Mouse (Mus musculus): ENCODE measurements around the gene Sds. TPM values are rescaled to one million over a fixed set of nuclear protein-coding genes. Genes with fewer than 3 reads are reported as not detected.
"Not testable (repeated sequence)": the region's sequence is repeated elsewhere in the genome, so short reads cannot be mapped to it uniquely, and the experiment has no call there.

Sds gene
- polyA plus RNA-seq, 1 experiment from 2014 or later = not detected

DNA sequence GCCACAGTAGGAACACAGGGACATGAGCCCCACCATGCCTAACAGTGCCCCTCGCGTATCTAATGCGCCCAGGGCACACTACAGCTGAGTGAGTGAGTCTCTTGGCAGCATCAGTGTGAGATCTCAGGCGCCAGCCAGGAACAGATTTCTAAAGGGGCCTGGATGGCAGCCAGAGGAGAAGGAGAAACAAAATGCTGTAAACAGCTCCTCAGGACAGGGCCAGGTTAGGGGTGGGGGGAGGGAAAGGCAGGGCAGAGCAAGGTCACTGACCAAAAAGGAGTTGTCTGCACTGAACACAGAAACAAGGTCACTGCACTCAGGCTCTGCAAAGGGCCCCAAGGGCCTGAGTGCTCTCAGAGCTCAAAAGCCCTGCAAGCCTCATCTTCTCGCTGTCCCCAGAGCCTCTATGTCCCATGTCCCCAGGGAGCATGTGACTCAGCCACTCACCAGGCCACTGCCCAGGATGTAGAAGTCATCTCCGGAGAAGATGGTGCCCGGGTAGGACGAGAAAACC, 14.4 kb downstream of the Sds start:
- H3K9me3 ChIP-seq (ENCODE audit: control insufficient read depth, low read length) = no peaks in the 10 kb centered on the region
- no peaks in the 10 kb centered on the region for H3K27me3 ChIP-seq (replicated peaks; ENCODE audit: control insufficient read depth, insufficient read depth, low read length)
- no peaks in the 10 kb centered on the region for H3K4me1 ChIP-seq (ENCODE audit: control insufficient read depth, insufficient read depth, low read length)
- H3K27ac ChIP-seq (replicated peaks; ENCODE audit: low read depth, low read length) = no peak overlapping the region
- H3K4me3 ChIP-seq (ENCODE audit: low read depth, low read length) = no peak overlapping the region
- no peak overlapping the region for H3K9ac ChIP-seq (ENCODE audit: low read depth, low read length)
- DNase-seq (ENCODE audit: low spot score) (no peak), ATAC-seq (ENCODE audit: low read depth) (no peak)
- peaks cover 62% of the 10 kb centered on the region for H3K36me3 ChIP-seq (ENCODE audit: control insufficient read depth, insufficient read depth, low read length)
- H3K4me2 ChIP-seq (ENCODE audit: low read depth, low read length) = no peak overlapping the region
- 83% methylated on average over 8 of the region's 8 CpGs for WGBS

DNA sequence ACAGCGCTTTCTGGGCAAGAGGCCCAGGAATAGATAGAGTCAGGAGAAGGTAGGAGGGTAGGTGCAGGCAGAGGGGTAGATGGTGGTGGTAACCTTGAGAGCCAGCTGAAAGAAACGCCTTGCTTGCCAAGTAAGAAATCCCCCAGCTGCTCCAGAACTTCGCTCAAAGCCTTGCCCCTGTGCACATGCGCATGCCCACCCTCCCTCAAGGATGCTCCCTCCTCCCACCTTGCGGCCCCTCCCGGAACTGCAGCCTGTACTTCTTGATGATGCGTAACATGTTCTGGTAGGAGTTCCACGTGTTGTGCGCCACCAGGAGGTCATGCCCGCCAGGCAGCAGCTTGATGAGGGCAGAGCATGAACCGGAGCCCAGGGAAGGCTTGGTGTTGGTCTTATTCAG, 16.1 kb downstream of the Sds start:
- no peaks in the 10 kb centered on the region for H3K9me3 ChIP-seq (ENCODE audit: control insufficient read depth, low read length)
- H3K4me1 ChIP-seq (ENCODE audit: control insufficient read depth, insufficient read depth, low read length) = no peaks in the 10 kb centered on the region
- no peak overlapping the region for H3K27ac ChIP-seq (replicated peaks; ENCODE audit: low read depth, low read length)
- H3K27me3 ChIP-seq (replicated peaks; ENCODE audit: control insufficient read depth, insufficient read depth, low read length) = no peaks in the 10 kb centered on the region
- peaks cover 48% of the 10 kb centered on the region for H3K36me3 ChIP-seq (ENCODE audit: control insufficient read depth, insufficient read depth, low read length)
- no peak overlapping the region for H3K9ac ChIP-seq (ENCODE audit: low read depth, low read length)
- WGBS = 71% methylated on average over 10 of the region's 11 CpGs
- DNase-seq (ENCODE audit: low spot score) (no peak), ATAC-seq (ENCODE audit: low read depth) (no peak)
- H3K4me3 ChIP-seq (ENCODE audit: low read depth, low read length) = no peak overlapping the region
- no peak overlapping the region for H3K4me2 ChIP-seq (ENCODE audit: low read depth, low read length)

DNA sequence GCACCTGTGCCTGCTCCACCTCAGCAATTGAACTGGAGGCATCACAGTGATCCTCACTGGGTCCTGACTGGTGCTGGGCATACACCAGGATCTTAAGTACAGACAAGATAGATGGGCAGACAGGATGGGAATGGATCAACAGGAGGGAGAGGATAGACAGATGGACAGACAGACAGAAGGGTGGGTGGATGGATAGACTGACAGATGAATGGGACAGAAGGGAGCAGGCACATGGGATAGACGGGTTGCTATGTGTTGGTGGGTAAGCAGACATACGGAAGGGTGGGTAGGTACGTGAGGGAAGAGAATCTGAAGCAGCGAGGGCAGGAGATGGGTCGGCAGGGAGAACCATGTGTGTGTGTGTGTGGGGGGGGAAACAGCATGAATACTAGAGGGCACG, 17.1 kb downstream of the Sds start:
- no peak overlapping the region for H3K27ac ChIP-seq (replicated peaks; ENCODE audit: low read depth, low read length)
- H3K9ac ChIP-seq (ENCODE audit: low read depth, low read length) = no peak overlapping the region
- no peak overlapping the region for H3K4me2 ChIP-seq (ENCODE audit: low read depth, low read length)
- H3K27me3 ChIP-seq (replicated peaks; ENCODE audit: control insufficient read depth, insufficient read depth, low read length) = no peaks in the 10 kb centered on the region
- WGBS = 86% methylated on average over 6 of the region's 6 CpGs
- DNase-seq (ENCODE audit: low spot score) (no peak), ATAC-seq (ENCODE audit: low read depth) (no peak)
- H3K36me3 ChIP-seq (ENCODE audit: control insufficient read depth, insufficient read depth, low read length) = peaks cover 49% of the 10 kb centered on the region
- H3K4me3 ChIP-seq (ENCODE audit: low read depth, low read length) = no peak overlapping the region
- H3K9me3 ChIP-seq (ENCODE audit: control insufficient read depth, low read length) = no peaks in the 10 kb centered on the region
- no peaks in the 10 kb centered on the region for H3K4me1 ChIP-seq (ENCODE audit: control insufficient read depth, insufficient read depth, low read length)

DNA sequence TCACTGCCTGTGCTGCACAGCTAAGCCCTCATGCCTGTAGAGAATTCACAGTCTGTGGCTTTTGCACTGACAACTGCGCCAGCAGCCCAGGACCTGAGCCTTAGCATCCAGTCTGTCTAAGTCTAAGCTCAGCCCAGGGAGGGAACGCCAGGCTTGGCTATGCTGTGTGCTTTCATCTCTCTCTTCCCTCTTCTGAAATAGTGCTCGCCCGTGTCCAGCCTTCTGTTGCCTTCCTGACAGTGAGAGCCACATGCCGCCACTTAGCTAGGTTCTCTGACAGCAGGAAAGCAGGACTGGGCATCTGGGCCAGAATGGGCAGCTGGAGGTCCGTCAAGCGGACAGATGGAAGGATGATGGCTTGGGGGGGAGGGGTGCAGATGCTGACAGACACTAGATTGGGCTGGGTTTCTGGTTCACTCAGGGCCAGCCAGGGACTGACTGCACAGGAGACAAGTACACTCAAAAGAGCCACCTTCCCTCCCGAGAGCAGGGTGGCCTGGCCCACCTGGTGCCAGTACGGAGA, 17.6 kb downstream of the Sds start:
- H3K27me3 ChIP-seq (replicated peaks; ENCODE audit: control insufficient read depth, insufficient read depth, low read length) = no peaks in the 10 kb centered on the region
- DNase-seq (ENCODE audit: low spot score) = no peak

DNA sequence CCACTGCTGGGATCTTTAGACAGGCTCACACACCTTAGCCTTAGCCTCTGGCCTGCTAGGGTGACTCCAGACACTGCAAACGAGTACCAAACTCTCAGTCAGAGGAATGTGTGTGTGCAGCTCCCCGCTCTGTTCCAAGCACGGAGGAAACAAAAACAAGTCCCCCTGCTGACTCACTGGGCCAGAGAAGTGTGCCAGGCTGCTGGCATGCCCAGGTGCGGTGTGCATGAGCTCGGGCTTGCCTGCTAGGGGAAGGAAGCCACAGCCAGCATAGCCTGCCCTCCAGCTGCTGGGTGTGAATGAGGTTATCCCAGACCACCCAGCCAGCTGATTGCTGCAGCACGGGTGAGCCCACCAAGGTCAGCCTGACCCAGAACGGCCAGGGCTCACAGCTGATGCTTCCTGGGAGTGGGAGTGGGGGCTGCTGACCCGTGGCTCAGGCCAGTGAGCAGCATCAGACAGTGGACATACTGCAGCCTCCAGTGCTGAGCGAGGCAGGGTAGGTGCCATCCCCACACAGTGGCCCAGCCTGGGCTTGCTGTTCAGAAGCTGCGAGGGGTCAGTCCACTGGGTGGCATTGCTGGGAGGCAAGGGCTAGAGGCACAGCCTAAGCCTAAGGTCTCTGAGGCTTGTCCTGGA, 18.9 kb downstream of the Sds start:
- no peak overlapping the region for H3K27ac ChIP-seq (replicated peaks; ENCODE audit: low read depth, low read length)
- H3K4me3 ChIP-seq (ENCODE audit: low read depth, low read length) = no peak overlapping the region
- 72% methylated on average over 10 of the region's 10 CpGs for WGBS
- no peaks in the 10 kb centered on the region for H3K9me3 ChIP-seq (ENCODE audit: control insufficient read depth, low read length)
- H3K9ac ChIP-seq (ENCODE audit: low read depth, low read length) = no peak overlapping the region
- no peaks in the 10 kb centered on the region for H3K4me1 ChIP-seq (ENCODE audit: control insufficient read depth, insufficient read depth, low read length)
- H3K36me3 ChIP-seq (ENCODE audit: control insufficient read depth, insufficient read depth, low read length) = peaks cover 49% of the 10 kb centered on the region
- DNase-seq (ENCODE audit: low spot score) = no peak
- no peaks in the 10 kb centered on the region for H3K27me3 ChIP-seq (replicated peaks; ENCODE audit: control insufficient read depth, insufficient read depth, low read length)
- ATAC-seq (ENCODE audit: low read depth) = no peak
- no peak overlapping the region for H3K4me2 ChIP-seq (ENCODE audit: low read depth, low read length)

More for the DNA sequence above, 17.6 kb downstream of the Sds start:
- no peak overlapping the region for H3K4me3 ChIP-seq (ENCODE audit: low read depth, low read length)
- H3K27ac ChIP-seq (replicated peaks; ENCODE audit: low read depth, low read length) = no peak overlapping the region
- H3K9me3 ChIP-seq (ENCODE audit: control insufficient read depth, low read length) = no peaks in the 10 kb centered on the region
- H3K9ac ChIP-seq (ENCODE audit: low read depth, low read length) = no peak overlapping the region
- WGBS = 80% methylated on average over 8 of the region's 9 CpGs
- ATAC-seq (ENCODE audit: low read depth) = no peak
- H3K4me2 ChIP-seq (ENCODE audit: low read depth, low read length) = no peak overlapping the region
- no peaks in the 10 kb centered on the region for H3K4me1 ChIP-seq (ENCODE audit: control insufficient read depth, insufficient read depth, low read length)
- H3K36me3 ChIP-seq (ENCODE audit: control insufficient read depth, insufficient read depth, low read length) = peaks cover 49% of the 10 kb centered on the region

DNA sequence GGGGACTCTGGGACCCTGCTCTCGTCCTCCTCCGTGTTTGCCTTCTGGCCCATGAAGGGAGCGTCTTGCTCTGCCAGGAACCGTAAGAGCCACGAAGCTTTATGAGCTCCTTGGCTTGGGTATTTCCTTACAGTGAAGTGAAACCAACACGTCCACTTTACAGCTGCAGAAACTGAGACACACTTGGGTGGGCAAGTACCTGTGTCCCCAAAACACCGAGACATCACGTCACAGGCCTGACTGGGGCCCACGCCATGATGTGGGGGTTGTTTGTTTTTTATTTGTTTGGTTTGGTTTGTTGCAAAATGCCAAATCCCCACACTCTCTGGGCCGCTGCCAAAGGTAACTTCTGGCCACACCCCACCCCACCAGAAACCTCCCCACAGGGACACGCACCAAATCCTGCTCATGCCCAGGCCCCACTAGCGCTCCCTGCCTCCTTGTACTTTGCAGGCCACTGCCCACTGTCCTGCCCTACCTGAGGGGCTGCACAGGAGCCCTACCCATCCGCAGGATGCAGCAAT, 19.4 kb downstream of the Sds start:
- no peaks in the 10 kb centered on the region for H3K27me3 ChIP-seq (replicated peaks; ENCODE audit: control insufficient read depth, insufficient read depth, low read length)
- DNase-seq (ENCODE audit: low spot score) (no peak), ATAC-seq (ENCODE audit: low read depth) (no peak)
- H3K27ac ChIP-seq (replicated peaks; ENCODE audit: low read depth, low read length) = no peak overlapping the region
- peaks cover 49% of the 10 kb centered on the region for H3K36me3 ChIP-seq (ENCODE audit: control insufficient read depth, insufficient read depth, low read length)
- H3K4me1 ChIP-seq (ENCODE audit: control insufficient read depth, insufficient read depth, low read length) = no peaks in the 10 kb centered on the region
- H3K4me3 ChIP-seq (ENCODE audit: low read depth, low read length) = no peak overlapping the region
- 87% methylated on average over 13 of the region's 13 CpGs for WGBS
- H3K9ac ChIP-seq (ENCODE audit: low read depth, low read length) = no peak overlapping the region
- no peaks in the 10 kb centered on the region for H3K9me3 ChIP-seq (ENCODE audit: control insufficient read depth, low read length)
- no peak overlapping the region for H3K4me2 ChIP-seq (ENCODE audit: low read depth, low read length)

DNA sequence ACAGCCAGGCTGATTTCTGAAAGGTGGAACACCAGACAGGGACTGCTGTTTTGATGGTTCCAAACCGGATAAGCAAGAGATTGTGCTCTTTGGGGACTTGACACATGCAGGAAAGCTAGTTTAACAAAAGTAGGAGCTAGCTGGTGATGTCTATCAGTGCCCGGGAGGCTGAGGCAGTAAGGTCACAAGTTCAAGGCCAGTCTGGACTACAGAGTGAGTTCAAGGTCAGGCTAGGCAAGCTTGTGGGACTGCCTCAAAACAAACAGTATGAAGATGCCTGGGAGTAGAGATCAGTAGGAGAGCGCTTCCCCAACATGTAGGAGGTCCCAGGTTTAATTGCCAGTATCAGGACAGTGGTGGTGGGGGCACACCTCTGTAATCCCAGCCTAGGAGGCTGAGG, 20.7 kb downstream of the Sds start:
- no peak overlapping the region for H3K4me2 ChIP-seq (ENCODE audit: low read depth, low read length)
- H3K36me3 ChIP-seq (ENCODE audit: control insufficient read depth, insufficient read depth, low read length) = peaks cover 42% of the 10 kb centered on the region
- H3K4me3 ChIP-seq (ENCODE audit: low read depth, low read length) = no peak overlapping the region
- peaks cover 1% of the 10 kb centered on the region for H3K4me1 ChIP-seq (ENCODE audit: control insufficient read depth, insufficient read depth, low read length)
- 87% methylated on average over 3 of the region's 3 CpGs for WGBS
- no peak overlapping the region for H3K9ac ChIP-seq (ENCODE audit: low read depth, low read length)
- no peaks in the 10 kb centered on the region for H3K9me3 ChIP-seq (ENCODE audit: control insufficient read depth, low read length)
- ATAC-seq (ENCODE audit: low read depth) (no peak), DNase-seq (ENCODE audit: low spot score) (no peak)
- H3K27me3 ChIP-seq (replicated peaks; ENCODE audit: control insufficient read depth, insufficient read depth, low read length) = no peaks in the 10 kb centered on the region
- H3K27ac ChIP-seq (replicated peaks; ENCODE audit: low read depth, low read length) = no peak overlapping the region

DNA sequence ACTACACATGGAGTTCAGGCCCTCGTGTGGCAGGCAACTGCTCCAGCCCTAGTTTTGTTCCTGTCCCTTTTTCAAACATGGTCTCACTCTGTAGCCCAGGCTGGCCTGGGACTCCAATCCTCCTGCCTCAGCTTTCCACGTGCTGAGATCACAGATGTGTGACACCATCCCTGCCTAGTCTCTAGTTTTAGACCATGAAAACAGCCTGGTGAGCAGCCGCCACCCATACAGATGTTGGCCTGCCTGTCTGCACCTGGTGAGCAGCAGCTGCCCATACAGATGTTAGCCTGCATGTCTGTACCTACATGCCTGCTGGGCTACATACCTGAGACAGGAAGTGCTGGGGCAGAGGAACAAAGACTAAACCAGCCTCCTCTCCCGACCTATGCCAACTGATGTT, 22.9 kb downstream of the Sds start:
- Histone ChIP-seq H3K36me3 (ENCODE audit: control insufficient read depth, insufficient read depth, low read length) (peaks cover 21% of the 10 kb centered on the region; the same call in 1 of the 2 replicates), H3K9me3 (ENCODE audit: control insufficient read depth, low read length) (no peaks in the 10 kb centered on the region), H3K27me3 (replicated peaks; ENCODE audit: control insufficient read depth, insufficient read depth, low read length) (no peaks in the 10 kb centered on the region), H3K9ac (ENCODE audit: low read depth, low read length) (no peak overlapping the region), H3K4me3 (ENCODE audit: low read depth, low read length) (no peak overlapping the region), H3K27ac (replicated peaks; ENCODE audit: low read depth, low read length) (no peak overlapping the region), H3K4me1 (ENCODE audit: control insufficient read depth, insufficient read depth, low read length) (peaks cover 9% of the 10 kb centered on the region), H3K4me2 (ENCODE audit: low read depth, low read length) (no peak overlapping the region)
- DNase-seq (ENCODE audit: low spot score) (no peak), ATAC-seq (ENCODE audit: low read depth) (no peak)
- WGBS = 85% methylated on average over 4 of the region's 4 CpGs

DNA sequence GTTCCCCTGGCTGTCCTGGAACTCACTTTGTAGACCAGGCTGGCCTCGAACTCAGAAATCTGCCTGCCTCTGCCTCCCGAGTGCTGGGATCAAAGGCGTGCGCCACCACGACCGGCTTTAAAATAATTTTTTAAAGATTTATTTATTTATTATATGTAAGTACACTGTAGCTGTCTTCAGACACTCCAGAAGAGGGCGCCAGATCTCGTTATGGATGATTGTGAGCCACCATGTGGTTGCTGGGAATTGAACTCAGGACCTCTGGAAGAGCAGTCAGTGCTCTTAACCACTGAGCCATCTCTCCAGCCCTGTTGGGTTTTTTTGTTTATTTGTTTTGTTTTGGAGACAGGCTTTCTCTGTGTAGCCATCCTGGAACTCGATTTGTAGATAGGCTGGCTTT, 24.3 kb downstream of the Sds start:
- not testable (repeated sequence) for H3K4me2 ChIP-seq (ENCODE audit: low read depth, low read length)
- WGBS = 90% methylated on average over 9 of the region's 9 CpGs
- peaks cover 11% of the 10 kb centered on the region; the same call in 1 of the 2 replicates for H3K36me3 ChIP-seq (ENCODE audit: control insufficient read depth, insufficient read depth, low read length)

More for the DNA sequence above, 24.3 kb downstream of the Sds start:
- H3K4me3 ChIP-seq (ENCODE audit: low read depth, low read length); H3K4me1 ChIP-seq (ENCODE audit: control insufficient read depth, insufficient read depth, low read length); H3K9me3 ChIP-seq (ENCODE audit: control insufficient read depth, low read length); DNase-seq (ENCODE audit: low spot score); H3K27me3 ChIP-seq (replicated peaks; ENCODE audit: control insufficient read depth, insufficient read depth, low read length); H3K9ac ChIP-seq (ENCODE audit: low read depth, low read length); ATAC-seq (ENCODE audit: low read depth); H3K27ac ChIP-seq (replicated peaks; ENCODE audit: low read depth, low read length): not testable (repeated sequence)
